Mouse (Mus musculus): ENCODE measurements around the gene Nectin4.

Nectin4 gene

GRCm38 (mm10) chr1:171360253-171360652 is 9.6 kb upstream of the Nectin4 start:
- DNase-seq (ENCODE audit: low read depth): no peak

- peak; percentile 71 for DNase-seq (ENCODE audit: low read depth)
Measured at GRCm38 (mm10) chr1:171360656-171361055, 9.2 kb upstream of the Nectin4 start, which contains the start of gene Klhdc9. Gene Klhdc9, minus strand, starts transcription at chr1:171360798.

- DNase-seq (ENCODE audit: low read depth): peak; percentile 62
Measured at GRCm38 (mm10) chr1:171361106-171362103, 8.5 kb upstream of the Nectin4 start.

GRCm38 (mm10) chr1:171365934-171366333 is 4.0 kb upstream of the Nectin4 start:
- no peak for DNase-seq (ENCODE audit: low read depth)

GRCm38 (mm10) chr1:171372880-171373279 is 3.0 kb downstream of the Nectin4 start:
- DNase-seq (ENCODE audit: low read depth): no peak

- DNase-seq (ENCODE audit: low read depth): no peak
Measured at GRCm38 (mm10) chr1:171373946-171374345, 4.0 kb downstream of the Nectin4 start.

GRCm38 (mm10) chr1:171375646-171376097 is 5.8 kb downstream of the Nectin4 start:
- DNase-seq (ENCODE audit: low read depth): peak; percentile 47

- no peak for DNase-seq (ENCODE audit: low read depth)
Measured at GRCm38 (mm10) chr1:171378298-171378697, 8.4 kb downstream of the Nectin4 start.

GRCm38 (mm10) chr1:171379935-171380599 is 10.2 kb downstream of the Nectin4 start:
- no peak for DNase-seq (ENCODE audit: low read depth)

- DNase-seq (ENCODE audit: low read depth): no peak
Measured at GRCm38 (mm10) chr1:171382096-171382620, 12.3 kb downstream of the Nectin4 start.

GRCm38 (mm10) chr1:171384361-171384760 is 14.5 kb downstream of the Nectin4 start:
- no peak for DNase-seq (ENCODE audit: low read depth)

GRCm38 (mm10) chr1:171385171-171385570 is 15.3 kb downstream of the Nectin4 start:
- no peak for DNase-seq (ENCODE audit: low read depth)

GRCm38 (mm10) chr1:171387099-171387498 is 17.2 kb downstream of the Nectin4 start:
- DNase-seq (ENCODE audit: low read depth): no peak

GRCm38 (mm10) chr1:171388376-171389102 is 18.6 kb downstream of the Nectin4 start, which contains the start of gene Arhgap30:
Gene Arhgap30, plus strand, starts transcription at chr1:171388954.
- DNase-seq (ENCODE audit: low read depth): no peak

- DNase-seq (ENCODE audit: low read depth): no peak
Measured at GRCm38 (mm10) chr1:171390101-171390500, 20.2 kb downstream of the Nectin4 start.

GRCm38 (mm10) chr1:171401821-171402220 is 31.9 kb downstream of the Nectin4 start:
- no peak for DNase-seq (ENCODE audit: low read depth)

- no peak for DNase-seq (ENCODE audit: low read depth)
Measured at GRCm38 (mm10) chr1:171402991-171403390, 33.1 kb downstream of the Nectin4 start.

GRCm38 (mm10) chr1:171407263-171407662 is 37.4 kb downstream of the Nectin4 start:
- DNase-seq (ENCODE audit: low read depth): no peak

GRCm38 (mm10) chr1:171410231-171410630 is 40.3 kb downstream of the Nectin4 start:
- DNase-seq (ENCODE audit: low read depth): no peak

- peak; percentile 89 for DNase-seq (ENCODE audit: low read depth)
Measured at GRCm38 (mm10) chr1:171410947-171411484, 41.1 kb downstream of the Nectin4 start, which contains the start of gene Usf1. Gene Usf1, plus strand, starts transcription at chr1:171411313.

- no peak for DNase-seq (ENCODE audit: low read depth)
Measured at GRCm38 (mm10) chr1:171411492-171411941, 41.6 kb downstream of the Nectin4 start.
